Mouse (Mus musculus) liver, embryonic 16.5 days (tissue): ENCODE measurements around the gene Iqcc. TPM values are rescaled to one million over a fixed set of nuclear protein-coding genes. Genes with fewer than 3 reads are reported as not detected.

Source experiments
- ATAC-seq: fragments of 200-750 bp; cut with Nextera tagmentation; 2 replicates; pipeline ENCODE4 v1.8.0; 2017; ENCODE audit warnings: low read depth, mild to moderate bottlenecking, moderate number of reproducible peaks, moderate library complexity
- H3K27ac ChIP-seq: fragments of 300-500 bp; sonication (generic); 2 replicates; pipeline ENCODE4 v1.5.1; 2014; ENCODE audit warnings: mild to moderate bottlenecking, low read length
- H3K27me3 ChIP-seq: fragments of 300-500 bp; sonication (generic); 2 replicates; pipeline ENCODE4 v1.6.1; 2014; ENCODE audit warnings: low read depth, low read length, mixed read lengths; ENCODE audit not compliant: control insufficient read depth, insufficient read depth
- H3K36me3 ChIP-seq: fragments of 300-500 bp; sonication (generic); 2 replicates; pipeline ENCODE4 v1.6.1; 2014; ENCODE audit warnings: mild to moderate bottlenecking; ENCODE audit not compliant: control insufficient read depth, insufficient read depth
- H3K4me1 ChIP-seq: fragments of 300-500 bp; sonication (generic); 2 replicates; pipeline ENCODE4 v1.6.1; 2014; ENCODE audit warnings: low read depth, low read length, mixed read lengths; ENCODE audit not compliant: control insufficient read depth
- H3K4me2 ChIP-seq: fragments of 300-500 bp; sonication (generic); 2 replicates; pipeline ENCODE4 v1.6.1; 2014; ENCODE audit warnings: low read depth, low read length, mixed read lengths
- H3K4me3 ChIP-seq: fragments of 300-500 bp; sonication (generic); 2 replicates; pipeline ENCODE4 v1.5.1; 2014; ENCODE audit warnings: low read depth, mild to moderate bottlenecking, low read length
- H3K9ac ChIP-seq: fragments of 300-500 bp; sonication (generic); 2 replicates; pipeline ENCODE4 v1.6.1; 2014; ENCODE audit warnings: low read depth, low read length
- H3K9me3 ChIP-seq: fragments of 300-500 bp; sonication (generic); replicated peaks from 2 replicates; pipeline ENCODE4 v1.6.1; 2016; ENCODE audit warnings: low read length; ENCODE audit not compliant: control insufficient read depth
- WGBS: fragments of 180-500 bp; shearing (Covaris S2); extraction: QIAGEN DNeasy Blood & Tissue Kit; methylation state at CpG from one replicate; pipeline ENCODE4 v1.1.7; 2014; ENCODE audit not compliant: insufficient replicate concordance; 5-methylcytosine and 5-hydroxymethylcytosine counted together
- polyA plus RNA-seq: library from polyadenylated mRNA; unstranded; fragments of >200 nt; fragmentation: Nextera tagmentation; extraction: Ambion mirVana; gene quantifications from 2 replicates; pipeline ENCODE4 v1.2.1, GENCODE M21; 2015

The Iqcc gene
- 7.5 and 8.0 TPM in 2 replicates for polyA plus RNA-seq

- peak within 1 kb of the TSS; percentile 79 for H3K9ac ChIP-seq
- H3K9me3 ChIP-seq = no peaks in the 10 kb centered on the region
- WGBS = 4% methylated on average over 43 of the region's 44 CpGs
- no peaks in the 10 kb centered on the region for H3K27me3 ChIP-seq
- H3K4me2 ChIP-seq = peak within 1 kb of the TSS; percentile 94
- no peaks in the 10 kb centered on the region for H3K36me3 ChIP-seq
- H3K27ac ChIP-seq = peak within 1 kb of the TSS; percentile 78
- H3K4me3 ChIP-seq = peak within 1 kb of the TSS; percentile 76
- peaks cover 25% of the 10 kb centered on the region for H3K4me1 ChIP-seq
- ATAC-seq = peak; percentile 92
These were observed at the start of gene Iqcc for GRCm38 (mm10) chr4:129618786-129619691. Gene Iqcc, minus strand, starts transcription at chr4:129619099.

- no peak overlapping the region for H3K4me2 ChIP-seq
- no peak overlapping the region for H3K27ac ChIP-seq
- H3K9ac ChIP-seq = no peak overlapping the region
- no peaks in the 10 kb centered on the region for H3K27me3 ChIP-seq
- no peak overlapping the region for H3K4me3 ChIP-seq
- H3K36me3 ChIP-seq = peaks cover 12% of the 10 kb centered on the region
- H3K9me3 ChIP-seq = no peaks in the 10 kb centered on the region
- 72% methylated on average over 3 of the region's 3 CpGs for WGBS
- no peak for ATAC-seq
- H3K4me1 ChIP-seq = no peaks in the 10 kb centered on the region
These were observed 43.4 kb upstream of the Iqcc start for GRCm38 (mm10) chr4:129662255-129662813.

GRCm38 (mm10) chr4:129661584-129661983, 42.7 kb upstream of the Iqcc start:
- Histone ChIP-seq H3K4me3 (no peak overlapping the region), H3K27ac (no peak overlapping the region), H3K4me1 (no peaks in the 10 kb centered on the region), H3K9ac (no peak overlapping the region), H3K4me2 (no peak overlapping the region), H3K27me3 (no peaks in the 10 kb centered on the region), H3K9me3 (no peaks in the 10 kb centered on the region), H3K36me3 (peaks cover 15% of the 10 kb centered on the region)
- 78% methylated on average over 3 of the region's 3 CpGs for WGBS
- ATAC-seq = no peak

GRCm38 (mm10) chr4:129654770-129655169, 35.9 kb upstream of the Iqcc start:
- Histone ChIP-seq H3K4me1 (no peaks in the 10 kb centered on the region), H3K9me3 (no peaks in the 10 kb centered on the region), H3K27me3 (no peaks in the 10 kb centered on the region), H3K27ac (no peak overlapping the region), H3K4me2 (no peak overlapping the region), H3K4me3 (no peak overlapping the region), H3K36me3 (peaks cover 34% of the 10 kb centered on the region), H3K9ac (no peak overlapping the region)
- no peak for ATAC-seq
- WGBS = 86% methylated on average over 14 of the region's 14 CpGs

- H3K36me3 ChIP-seq = peaks cover 43% of the 10 kb centered on the region
- 87% methylated on average over 8 of the region's 8 CpGs for WGBS
- ATAC-seq = no peak
These were observed 31.5 kb upstream of the Iqcc start for GRCm38 (mm10) chr4:129650359-129650758.

GRCm38 (mm10) chr4:129648656-129649055, 29.8 kb upstream of the Iqcc start:
- whole genome bisulfite sequencing = 69% methylated on average over 1 of the region's 1 CpGs
- no peak for ATAC-seq

More at GRCm38 (mm10) chr4:129650359-129650758, 31.5 kb upstream of the Iqcc start:
- Histone ChIP-seq H3K27me3 (no peaks in the 10 kb centered on the region), H3K27ac (no peak overlapping the region), H3K9ac (no peak overlapping the region), H3K4me3 (no peak overlapping the region), H3K9me3 (no peaks in the 10 kb centered on the region), H3K4me2 (no peak overlapping the region), H3K4me1 (no peaks in the 10 kb centered on the region)

GRCm38 (mm10) chr4:129645204-129645603, 26.3 kb upstream of the Iqcc start:
- Histone ChIP-seq H3K4me2 (no peak overlapping the region), H3K27ac (no peak overlapping the region), H3K4me1 (peaks cover 6% of the 10 kb centered on the region), H3K9me3 (no peaks in the 10 kb centered on the region), H3K27me3 (no peaks in the 10 kb centered on the region), H3K4me3 (no peak overlapping the region), H3K9ac (no peak overlapping the region), H3K36me3 (peaks cover 20% of the 10 kb centered on the region)
- WGBS = 53% methylated on average over 6 of the region's 6 CpGs
- no peak for ATAC-seq

More at GRCm38 (mm10) chr4:129648656-129649055, 29.8 kb upstream of the Iqcc start:
- H3K4me1 ChIP-seq = no peaks in the 10 kb centered on the region
- H3K4me2 ChIP-seq = no peak overlapping the region
- no peak overlapping the region for H3K4me3 ChIP-seq
- H3K36me3 ChIP-seq = peaks cover 31% of the 10 kb centered on the region
- no peak overlapping the region for H3K27ac ChIP-seq
- no peak overlapping the region for H3K9ac ChIP-seq
- H3K9me3 ChIP-seq = no peaks in the 10 kb centered on the region
- H3K27me3 ChIP-seq = no peaks in the 10 kb centered on the region

- Histone ChIP-seq H3K9me3 (no peaks in the 10 kb centered on the region), H3K9ac (peak overlapping the region; percentile 30; the same call in 1 of the 2 replicates), H3K27me3 (no peaks in the 10 kb centered on the region), H3K4me1 (peaks cover 23% of the 10 kb centered on the region), H3K27ac (peak overlapping the region; percentile 49), H3K36me3 (peaks cover 20% of the 10 kb centered on the region), H3K4me2 (peak overlapping the region; percentile 91), H3K4me3 (peak overlapping the region; percentile 24; the same call in 1 of the 2 replicates)
- ATAC-seq = no peak
- WGBS = 60% methylated on average over 5 of the region's 5 CpGs
These were observed 22.9 kb upstream of the Iqcc start for GRCm38 (mm10) chr4:129641756-129642155.
